In the genomic region with DNA sequence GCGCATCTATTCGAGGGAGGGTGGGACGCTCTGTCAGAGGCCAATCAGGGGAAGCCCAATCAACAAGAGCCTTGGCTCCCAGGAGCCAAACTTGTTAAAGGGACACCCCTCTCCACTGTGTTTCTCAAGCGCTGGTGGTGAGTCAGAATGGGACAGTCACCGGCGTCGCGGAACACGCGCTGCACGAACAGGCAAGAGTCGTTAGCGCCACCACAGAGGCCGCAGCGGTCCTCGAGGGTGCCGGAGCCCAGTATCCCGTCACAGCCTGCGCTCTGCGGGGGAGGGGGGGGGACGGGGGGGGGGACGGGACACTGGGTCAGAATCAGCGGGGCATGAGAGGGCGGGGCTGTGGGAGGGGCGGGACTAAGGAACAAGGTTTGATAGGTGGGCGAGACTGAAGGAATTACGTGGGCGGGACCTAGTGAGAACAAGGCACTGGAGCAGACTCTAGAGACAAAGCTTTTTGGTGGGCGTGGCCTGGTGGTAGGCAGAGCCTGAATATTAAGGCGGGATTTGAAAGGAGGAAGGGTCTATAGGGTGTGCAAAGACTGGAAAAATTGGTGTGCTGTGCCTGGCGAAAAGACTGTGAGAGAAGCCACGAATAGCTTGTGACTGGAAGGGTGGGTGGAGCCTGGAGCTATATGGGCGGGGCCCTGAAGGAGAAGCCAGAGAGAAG, we compare ENCODE assay signal across 7 mouse cellular contexts. TPM values are rescaled to one million over a fixed set of nuclear protein-coding genes. Genes with fewer than 3 reads are reported as not detected.
DNase-seq lines count a peak whose midpoint lies in the region; ATAC-seq and TF ChIP-seq lines count a peak whose summit lies in the region.

No protein-coding gene starts in this region.

- H3K27me3 ChIP-seq in forebrain, embryonic 10.5 days (ENCODE audit: poor library complexity, severe bottlenecking) = peaks cover 94% of the 10 kb centered on the region
- H3K27me3 ChIP-seq in intestine, embryonic 14.5 days (replicated peaks; ENCODE audit: control insufficient read depth, insufficient read depth, low read length) = peaks cover 75% of the 10 kb centered on the region
- peaks cover 80% of the 10 kb centered on the region for H3K27me3 ChIP-seq in neural tube, embryonic 12.5 days (replicated peaks)

- H3K4me3 ChIP-seq in ES-E14 (ENCODE audit: insufficient read depth in 1 of 2, low read depth in 1 of 2, low read length in 2 of 2, poor library complexity in 1 of 2, severe bottlenecking in 1 of 2) = peak overlapping the region; percentile 58 to 70
- H3K4me3 ChIP-seq in forebrain, embryonic 10.5 days = peak overlapping the region; percentile 51
- H3K4me3 ChIP-seq in intestine, embryonic 14.5 days (ENCODE audit: low read depth, low read length) = peak overlapping the region; percentile 30
- H3K4me3 ChIP-seq in lung, adult 2 months (replicated peaks; ENCODE audit: extremely low read depth, low read depth, low read length) = peak overlapping the region; percentile 46
- H3K4me3 ChIP-seq in neural tube, embryonic 12.5 days = peak overlapping the region; percentile 30

- TF ChIP-seq POLR2A in lung, adult 2 months (IDR thresholded peaks at IDR 0.05; ENCODE audit: borderline replicate concordance, extremely low read depth, low read depth, low read length) = no peak

- under 1% methylated on average over 32 of the region's 33 CpGs for WGBS in forebrain, embryonic 10.5 days
- WGBS in intestine, embryonic 14.5 days = under 1% methylated on average over 33 of the region's 33 CpGs
- 2% methylated on average over 32 of the region's 33 CpGs for WGBS in lung, adult 2 months
- WGBS in neural tube, embryonic 12.5 days = under 1% methylated on average over 32 of the region's 33 CpGs

- H3K9me3 ChIP-seq in ES-E14 (ENCODE audit: control insufficient read depth, insufficient read depth, low read depth, low read length) = no peaks in the 10 kb centered on the region
- no peaks in the 10 kb centered on the region for H3K9me3 ChIP-seq in forebrain, embryonic 10.5 days
- no peaks in the 10 kb centered on the region for H3K9me3 ChIP-seq in intestine, embryonic 14.5 days (ENCODE audit: control insufficient read depth, low read length)
- H3K9me3 ChIP-seq in neural tube, embryonic 12.5 days = no peaks in the 10 kb centered on the region

- H3K9ac ChIP-seq in ES-E14 (ENCODE audit: insufficient read depth, low read depth, low read length, poor library complexity, severe bottlenecking) = no peak overlapping the region
- no peak overlapping the region for H3K9ac ChIP-seq in intestine, embryonic 14.5 days (ENCODE audit: low read length)
- H3K9ac ChIP-seq in neural tube, embryonic 12.5 days = no peak overlapping the region

- H3K4me2 ChIP-seq in intestine, embryonic 14.5 days (ENCODE audit: low read length) = peak overlapping the region; percentile 57
- H3K4me2 ChIP-seq in neural tube, embryonic 12.5 days (replicated peaks) = peak overlapping the region; percentile 61

- TF ChIP-seq CTCF in lung, adult 2 months (IDR thresholded peaks at IDR 0.05; ENCODE audit: insufficient read depth, low read length) = no peak

- H3K27ac ChIP-seq in ES-E14 (ENCODE audit: insufficient read depth, low read depth, low read length, poor library complexity, severe bottlenecking) = no peak overlapping the region
- H3K27ac ChIP-seq in forebrain, embryonic 10.5 days = no peak overlapping the region
- no peak overlapping the region for H3K27ac ChIP-seq in intestine, embryonic 14.5 days (ENCODE audit: low read depth)
- H3K27ac ChIP-seq in neural tube, embryonic 12.5 days = no peak overlapping the region

- H3K4me1 ChIP-seq in ES-E14 (ENCODE audit: control insufficient read depth in 2 of 2, insufficient read depth in 2 of 2, low read length in 2 of 2, poor library complexity in 1 of 2) = peaks cover 2 to 36% of the 10 kb centered on the region in 2 experiments; a peak in 3 of 4 replicates
- H3K4me1 ChIP-seq in forebrain, embryonic 10.5 days = peaks cover 65% of the 10 kb centered on the region
- H3K4me1 ChIP-seq in intestine, embryonic 14.5 days (replicated peaks; ENCODE audit: control insufficient read depth, insufficient read depth, low read length) = peaks cover 37% of the 10 kb centered on the region
- H3K4me1 ChIP-seq in lung, adult 2 months (ENCODE audit: control insufficient read depth, insufficient read depth, low read length) = peaks cover 35% of the 10 kb centered on the region
- H3K4me1 ChIP-seq in neural tube, embryonic 12.5 days = peaks cover 39% of the 10 kb centered on the region

- DNase-seq in ES-E14 (ENCODE audit: low read depth, low spot score) (peak; percentile 92), ZHBTc4 (ENCODE audit: low read depth, low spot score) (peak; percentile 94)
- peak; percentile 72 for DNase-seq in forebrain, embryonic 10.5 days (ENCODE audit: extremely low spot score, low spot score)
- peak; percentile 80 for DNase-seq in intestine, embryonic 14.5 days (ENCODE audit: low spot score)
- no peak for DNase-seq in lung, adult 2 months
- no peak for DNase-seq in gastrocnemius, postnatal 36 days

- H3K36me3 ChIP-seq in ES-E14 (ENCODE audit: control insufficient read depth, insufficient read depth, low read length, poor library complexity, severe bottlenecking) = no peaks in the 10 kb centered on the region
- no peaks in the 10 kb centered on the region for H3K36me3 ChIP-seq in forebrain, embryonic 10.5 days (replicated peaks)
- no peaks in the 10 kb centered on the region for H3K36me3 ChIP-seq in intestine, embryonic 14.5 days (ENCODE audit: control insufficient read depth, insufficient read depth, low read length)
- H3K36me3 ChIP-seq in neural tube, embryonic 12.5 days = no peaks in the 10 kb centered on the region

- intact Hi-C loops in gastrocnemius, postnatal 36 days (cut with DNase I) = no loop called here

- in situ Hi-C loops in ES-E14 (cut with MboI; ENCODE audit: low sequenced_read_pairs in 2 of 2, unreplicated experiment in 2 of 2) = no loop called here

- ATAC-seq in intestine, embryonic 14.5 days (replicated peaks; ENCODE audit: low FRiP score, low TSS enrichment, low read depth) = peak; percentile 54
- ATAC-seq in neural tube, embryonic 12.5 days (ENCODE audit: low FRiP score, low read depth) = peak; percentile 64

TF ChIP-seq in ES-E14, 5 proteins besides CTCF, POLR2A, EP300 and RAD21:
- TF ChIP-seq ZNF384 (IDR thresholded peaks at IDR 0.05; ENCODE audit: low read depth, low read length) (no peak), CHD2 (IDR thresholded peaks at IDR 0.05; ENCODE audit: low read depth, low read length) (no peak), MAFK (IDR thresholded peaks at IDR 0.05; ENCODE audit: insufficient read depth, low read depth, low read length) (no peak), ZC3H11A (IDR thresholded peaks at IDR 0.05; ENCODE audit: borderline replicate concordance, low read depth, low read length) (no peak), HCFC1 (IDR thresholded peaks at IDR 0.05; ENCODE audit: borderline replicate concordance, insufficient read depth, low read length) (no peak)

RNA-seq across cellular contexts. Expression of gene Adamtsl5, which starts 5.3 kb away (rescaled TPM):
- 2.1 and 2.4 TPM in 2 replicates for total RNA-seq in ES-E14 (2012; rRNA removed)
- 0.27 and 0.54 TPM in 2 replicates for polyA plus RNA-seq in forebrain, embryonic 10.5 days (2016; fragmentation: Nextera tagmentation; extraction: Ambion mirVana)
- polyA plus RNA-seq in intestine, embryonic 14.5 days (2014; fragmentation: Nextera tagmentation; extraction: Ambion mirVana) = 8.1 and 8.7 TPM in 2 replicates
- polyA plus RNA-seq in lung, adult 2 months (2012; rRNA removed) = 87.6 and 89.2 TPM in 2 replicates
- polyA plus RNA-seq in neural tube, embryonic 12.5 days (2016; fragmentation: Nextera tagmentation; extraction: Ambion mirVana) = 0.50 and 1.1 TPM in 2 replicates
- 10 to 100 TPM; 27.4 to 38.1 TPM for total RNA-seq in gastrocnemius, postnatal 36 days (2021)

RNA-seq across cellular contexts. Expression of gene Reep6, which starts 13.1 kb away (rescaled TPM):
- total RNA-seq in ES-E14 (2012; rRNA removed) = 13.3 and 21.8 TPM in 2 replicates
- 7.7 and 9.1 TPM in 2 replicates for polyA plus RNA-seq in forebrain, embryonic 10.5 days (2016; fragmentation: Nextera tagmentation; extraction: Ambion mirVana)
- 42.4 and 58.1 TPM in 2 replicates for polyA plus RNA-seq in intestine, embryonic 14.5 days (2014; fragmentation: Nextera tagmentation; extraction: Ambion mirVana)
- polyA plus RNA-seq in lung, adult 2 months (2012; rRNA removed) = 23.7 and 26.8 TPM in 2 replicates
- 3.4 and 3.6 TPM in 2 replicates for polyA plus RNA-seq in neural tube, embryonic 12.5 days (2016; fragmentation: Nextera tagmentation; extraction: Ambion mirVana)
- total RNA-seq in gastrocnemius, postnatal 36 days (2021) = 1 to 10 TPM; 1.3 to 1.5 TPM

RNA-seq across cellular contexts. Expression of gene Plk5, which starts 13.4 kb away (rescaled TPM):
- total RNA-seq in ES-E14 (2012; rRNA removed) = 6.0 and 17.4 TPM in 2 replicates
- polyA plus RNA-seq in forebrain, embryonic 10.5 days (2016; fragmentation: Nextera tagmentation; extraction: Ambion mirVana) = 0.43 and 0.71 TPM in 2 replicates
- 0.22 and 0.32 TPM in 2 replicates for polyA plus RNA-seq in intestine, embryonic 14.5 days (2014; fragmentation: Nextera tagmentation; extraction: Ambion mirVana)
- polyA plus RNA-seq in lung, adult 2 months (2012; rRNA removed) = 5.5 and 6.0 TPM in 2 replicates
- polyA plus RNA-seq in neural tube, embryonic 12.5 days (2016; fragmentation: Nextera tagmentation; extraction: Ambion mirVana) = 0.29 and 0.49 TPM in 2 replicates
- total RNA-seq in gastrocnemius, postnatal 36 days (2021) = under 1 TPM; 0.15 to 0.20 TPM

RNA-seq across cellular contexts. Expression of gene Pcsk4, which starts 13.6 kb away (rescaled TPM):
- total RNA-seq in ES-E14 (2012; rRNA removed) = 1.4 and 3.3 TPM in 2 replicates
- polyA plus RNA-seq in forebrain, embryonic 10.5 days (2016; fragmentation: Nextera tagmentation; extraction: Ambion mirVana) = 5.7 and 6.7 TPM in 2 replicates
- polyA plus RNA-seq in intestine, embryonic 14.5 days (2014; fragmentation: Nextera tagmentation; extraction: Ambion mirVana) = 6.8 and 7.3 TPM in 2 replicates
- 9.8 and 10.4 TPM in 2 replicates for polyA plus RNA-seq in lung, adult 2 months (2012; rRNA removed)
- 2.2 and 2.3 TPM in 2 replicates for polyA plus RNA-seq in neural tube, embryonic 12.5 days (2016; fragmentation: Nextera tagmentation; extraction: Ambion mirVana)
- total RNA-seq in gastrocnemius, postnatal 36 days (2021) = 1 to 10 TPM; 1.1 to 2.0 TPM

RNA-seq across cellular contexts. Expression of gene 2310011J03Rik, which starts 22.6 kb away (rescaled TPM):
- 29.6 and 33.4 TPM in 2 replicates for total RNA-seq in ES-E14 (2012; rRNA removed)
- polyA plus RNA-seq in forebrain, embryonic 10.5 days (2016; fragmentation: Nextera tagmentation; extraction: Ambion mirVana) = 56.4 and 60.2 TPM in 2 replicates
- 43.4 and 45.2 TPM in 2 replicates for polyA plus RNA-seq in intestine, embryonic 14.5 days (2014; fragmentation: Nextera tagmentation; extraction: Ambion mirVana)
- polyA plus RNA-seq in lung, adult 2 months (2012; rRNA removed) = 58.4 and 62.4 TPM in 2 replicates
- 37.7 and 41.1 TPM in 2 replicates for polyA plus RNA-seq in neural tube, embryonic 12.5 days (2016; fragmentation: Nextera tagmentation; extraction: Ambion mirVana)
- 1 to 10 TPM; 5.5 to 6.2 TPM for total RNA-seq in gastrocnemius, postnatal 36 days (2021)

Comparison
In these comparisons a context has a peak if more than half of its experiments do, and no peak if none do; other contexts are left out.
1. DNase-seq: peak in ES-E14 (single experiment), ZHBTc4 (single experiment), forebrain, embryonic 10.5 days (single experiment) and intestine, embryonic 14.5 days (single experiment); none in lung, adult 2 months (single experiment) and gastrocnemius, postnatal 36 days (0 of 2).
2. Peak in every context shown above with its lines, with median percentiles within 50 percentile points of each other: H3K4me3 ChIP-seq.